Mouse (Mus musculus) heart, postnatal 0 days (tissue): ENCODE measurements around the gene Atp6v1a.
A peak's percentile ranks its signal among the peaks of the same experiment; 100 is the strongest.

Experiments used
- CTCF ChIP-seq: IDR thresholded peaks from 2 replicates; pipeline ENCODE4 v1.5.1; 2016; ENCODE audit warnings: antibody characterized with exemption, control low read depth, low read depth
- EP300 ChIP-seq: IDR thresholded peaks from 2 replicates; pipeline ENCODE4 v1.6.1; 2016; ENCODE audit warnings: antibody characterized with exemption, low read depth

GRCm38 (mm10) chr16:44140186-44140787 lies 782 bp upstream of the Atp6v1a start:
- TF ChIP-seq CTCF (peak; percentile 46), EP300 (0 out of 2 replicates have a peak, but pooled peaks have one; percentile 20)
